Mouse (Mus musculus): ENCODE results near the gene Med7.

DNA sequence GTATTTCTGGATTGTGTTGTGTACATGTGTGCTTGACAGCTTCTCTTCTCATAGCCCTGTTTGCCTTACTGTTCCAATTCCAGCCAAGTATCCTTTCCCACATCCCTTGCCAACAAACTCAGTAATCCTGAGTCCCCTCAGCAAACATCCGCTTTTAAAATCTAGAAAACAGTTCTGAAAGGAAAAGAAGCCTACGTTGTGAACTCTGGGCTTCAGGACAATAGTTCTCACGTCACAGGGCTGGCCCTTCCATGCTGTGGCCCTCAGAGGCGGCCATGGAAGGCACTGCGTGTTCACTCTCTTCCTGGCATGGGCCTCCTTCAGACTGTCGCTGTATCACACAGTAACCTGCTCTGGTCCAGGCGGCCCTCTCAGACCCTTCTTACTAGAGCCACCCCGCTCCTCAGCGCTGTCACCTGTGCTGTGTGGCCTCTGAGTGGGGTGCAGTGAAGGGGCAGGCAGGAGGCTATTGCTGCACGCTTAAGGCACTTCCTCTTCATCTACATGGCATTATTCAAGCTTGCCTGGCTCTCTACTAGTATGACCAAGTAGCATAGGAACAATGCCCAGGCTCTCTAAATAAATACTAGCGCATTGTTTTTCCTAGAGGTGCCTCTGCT lies 12.8 kb downstream of the Med7 start:
- TF ChIP-seq POLR2A (IDR thresholded peaks at IDR 0.05; ENCODE audit: low read depth, low read length) (no peak), CTCF (IDR thresholded peaks at IDR 0.05; ENCODE audit: borderline replicate concordance, insufficient read depth, low read length) (no peak)

All from embryonic fibroblast, embryonic 13.5 days (primary cell).